Mouse (Mus musculus) brain, embryonic 18.5 days (tissue): ENCODE data around the gene Plcb2.

Experiments
- DNase-seq: peaks from one replicate; pipeline ENCODE4 v3.0.0-alpha.2; 2012; ENCODE audit warnings: low read depth, low spot score

Plcb2 gene

GRCm38 (mm10) chr2:118728337-118728736, at the start of gene Plcb2:
Gene Plcb2, minus strand, starts transcription at chr2:118728438.
- DNase-seq, result no peak

- no peak for DNase-seq
Measured at GRCm38 (mm10) chr2:118776295-118776694, 48.1 kb upstream of the Plcb2 start.

GRCm38 (mm10) chr2:118775846-118776245, 47.6 kb upstream of the Plcb2 start:
- DNase-seq, result no peak

GRCm38 (mm10) chr2:118775396-118775795, 47.2 kb upstream of the Plcb2 start:
- DNase-seq, result no peak

- DNase-seq, result no peak
Measured at GRCm38 (mm10) chr2:118774536-118774935, 46.3 kb upstream of the Plcb2 start.

- no peak for DNase-seq
Measured at GRCm38 (mm10) chr2:118772158-118772874, 44.1 kb upstream of the Plcb2 start, which contains the start of gene Phgr1. Gene Phgr1, plus strand, starts transcription at chr2:118772769.

- DNase-seq, result no peak
Measured at GRCm38 (mm10) chr2:118766041-118767033, 38.1 kb upstream of the Plcb2 start.

GRCm38 (mm10) chr2:118764875-118765274, 36.6 kb upstream of the Plcb2 start:
- no peak for DNase-seq

- no peak for DNase-seq
Measured at GRCm38 (mm10) chr2:118764094-118764831, 36.0 kb upstream of the Plcb2 start.

- DNase-seq, result no peak
Measured at GRCm38 (mm10) chr2:118763469-118763868, 35.2 kb upstream of the Plcb2 start.

- DNase-seq, result no peak
Measured at GRCm38 (mm10) chr2:118762784-118763148, 34.5 kb upstream of the Plcb2 start.

- DNase-seq, result peak; percentile 63
Measured at GRCm38 (mm10) chr2:118761906-118762783, 33.9 kb upstream of the Plcb2 start, which contains the start of gene Ccdc9b. Gene Ccdc9b, minus strand, starts transcription at chr2:118762661.

- no peak for DNase-seq
Measured at GRCm38 (mm10) chr2:118761358-118761757, 33.1 kb upstream of the Plcb2 start.

- DNase-seq, result no peak
Measured at GRCm38 (mm10) chr2:118760311-118761025, 32.2 kb upstream of the Plcb2 start.

GRCm38 (mm10) chr2:118759828-118760227, 31.6 kb upstream of the Plcb2 start:
- no peak for DNase-seq

- no peak for DNase-seq
Measured at GRCm38 (mm10) chr2:118756103-118756502, 27.9 kb upstream of the Plcb2 start.

- DNase-seq, result no peak
Measured at GRCm38 (mm10) chr2:118755407-118755806, 27.2 kb upstream of the Plcb2 start.

GRCm38 (mm10) chr2:118754143-118754542, 25.9 kb upstream of the Plcb2 start:
- no peak for DNase-seq

- no peak for DNase-seq
Measured at GRCm38 (mm10) chr2:118752792-118753108, 24.5 kb upstream of the Plcb2 start.
